Mouse (Mus musculus) adrenal gland, adult (tissue): Measurements from ENCODE around the gene Nes.

Experiments used
- DNase-seq, 2 experiments: peaks; one replicate each; pipeline ENCODE4 v3.0.0; 2022 to 2023; ENCODE audit warnings: low spot score in 1 of 2; ENCODE audit not compliant: inconsistent age in 2 of 2

The Nes gene

DNA sequence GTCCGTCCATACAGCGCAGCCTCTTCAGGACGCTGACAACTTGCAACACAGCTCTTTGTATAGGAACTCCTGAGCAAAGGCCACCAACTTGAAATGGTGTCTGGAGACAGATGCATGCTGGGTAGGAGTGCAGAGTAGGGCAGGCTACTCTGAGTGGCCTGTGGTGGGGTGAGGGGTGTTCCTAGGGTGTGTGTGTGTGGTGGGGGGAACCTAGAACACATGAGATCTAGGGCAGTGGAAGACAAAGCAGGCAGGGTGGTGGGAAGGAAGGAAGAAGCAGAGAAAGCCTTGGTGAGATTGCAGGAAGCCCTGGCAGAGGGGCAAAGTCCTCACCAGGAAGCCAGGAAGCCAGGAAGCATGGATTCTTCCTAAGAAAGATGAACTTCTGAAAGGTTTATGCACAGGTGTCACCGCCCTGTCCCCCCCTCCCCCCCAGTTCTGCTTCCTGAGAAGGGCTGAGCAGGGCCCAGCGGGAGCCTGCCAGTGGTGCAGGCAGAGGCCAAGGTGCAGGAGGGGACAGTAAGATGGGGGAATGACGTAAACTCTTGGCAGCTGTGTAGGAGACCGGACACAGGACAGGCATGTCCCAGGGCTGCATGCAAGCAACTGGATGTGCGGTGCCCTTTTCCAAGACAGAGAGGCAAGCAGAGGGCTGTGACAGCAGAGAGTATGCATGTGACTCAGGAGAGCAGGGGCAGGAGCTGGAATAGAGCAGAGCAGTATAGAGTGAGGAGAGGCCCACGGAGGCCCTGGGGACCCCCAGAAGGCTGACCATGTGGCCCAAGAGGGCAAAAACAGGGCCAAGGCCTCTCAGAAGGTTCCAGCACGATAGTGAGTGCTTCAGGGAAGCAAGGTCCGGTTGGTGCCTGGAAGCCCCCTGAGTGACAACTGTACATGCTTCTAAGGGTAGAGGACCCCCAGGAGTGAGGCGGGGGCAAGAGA, 11.3 kb downstream of the Nes start:
- peak; percentile 81 to 87 for DNase-seq

DNA sequence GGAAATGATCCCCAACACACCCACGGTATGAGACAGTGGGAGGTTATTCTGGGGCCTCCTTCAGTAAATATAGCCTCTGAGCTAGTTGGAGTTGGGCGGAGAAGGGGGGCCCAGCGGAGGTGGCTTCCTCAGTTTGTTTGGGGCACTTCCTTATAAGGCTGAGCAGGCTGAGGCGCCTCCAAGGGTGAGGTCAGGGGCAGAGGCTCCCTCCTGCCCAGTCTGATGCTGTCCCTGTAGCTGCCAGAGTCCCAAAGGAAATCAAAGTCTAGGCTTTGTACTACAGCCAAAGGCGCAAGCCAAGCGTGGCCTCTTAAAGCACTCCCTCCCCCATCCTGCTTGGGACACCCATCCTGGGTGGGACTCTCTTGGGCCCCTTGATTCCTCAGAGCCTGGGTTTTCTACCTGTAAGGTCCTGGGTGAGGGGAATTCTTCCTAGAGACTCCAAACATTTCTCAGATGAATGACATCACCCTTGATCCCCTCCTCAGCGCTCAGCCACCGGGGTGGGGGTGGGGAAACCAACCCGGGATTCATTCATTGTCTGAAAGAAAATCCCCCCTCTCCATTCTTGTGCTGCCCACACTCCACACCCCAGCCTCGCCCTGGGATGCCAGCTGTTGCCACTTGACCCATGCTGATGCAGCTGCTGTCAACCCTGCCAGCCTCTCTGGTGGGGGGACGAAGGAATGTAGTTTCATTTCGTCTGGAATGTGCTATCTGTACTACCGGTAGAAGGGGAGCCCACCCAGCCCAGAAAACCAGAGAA, 12.1 kb downstream of the Nes start:
- peak; percentile 66 to 75 for DNase-seq

DNA sequence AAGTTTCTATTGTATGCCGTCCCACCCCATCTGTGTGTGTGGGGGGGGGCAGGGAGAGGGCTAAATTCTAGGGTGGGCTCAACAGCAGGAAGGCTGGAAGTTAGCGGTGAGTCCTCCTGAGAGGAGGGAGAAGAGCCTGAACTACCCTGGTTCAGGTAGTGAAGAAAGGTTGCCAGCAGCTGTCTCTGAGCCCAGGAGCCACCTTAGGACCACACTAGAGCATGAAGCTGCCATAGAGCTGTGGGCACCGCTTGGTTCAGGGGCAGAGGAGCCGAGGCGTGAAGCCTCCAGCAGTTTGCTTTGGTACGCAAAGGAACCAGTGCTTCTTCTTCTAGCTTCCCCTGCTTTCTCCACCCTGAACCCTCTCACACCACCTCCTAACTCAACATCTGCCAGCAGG, 12.7 kb downstream of the Nes start:
- DNase-seq: no peak

DNA sequence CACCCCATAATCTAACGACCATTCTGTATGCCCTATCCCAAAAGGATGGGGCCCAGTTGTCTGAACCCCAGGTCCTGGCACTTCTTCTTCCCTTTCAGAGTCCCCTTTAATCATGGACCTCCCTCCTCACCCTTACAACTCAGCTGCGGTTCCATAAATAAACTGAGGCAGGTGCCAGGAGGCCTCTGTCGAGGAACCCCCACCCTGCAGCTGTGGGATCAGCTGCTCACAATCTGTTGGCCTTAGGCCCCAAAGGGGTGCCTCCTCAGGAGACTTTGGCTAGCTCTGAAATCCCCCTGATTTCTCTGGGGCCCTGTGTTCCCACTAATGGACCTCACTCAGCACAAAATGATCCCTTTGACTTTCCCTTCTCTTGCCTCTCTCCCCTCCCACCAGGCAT, 13.2 kb downstream of the Nes start:
- no peak for DNase-seq

DNA sequence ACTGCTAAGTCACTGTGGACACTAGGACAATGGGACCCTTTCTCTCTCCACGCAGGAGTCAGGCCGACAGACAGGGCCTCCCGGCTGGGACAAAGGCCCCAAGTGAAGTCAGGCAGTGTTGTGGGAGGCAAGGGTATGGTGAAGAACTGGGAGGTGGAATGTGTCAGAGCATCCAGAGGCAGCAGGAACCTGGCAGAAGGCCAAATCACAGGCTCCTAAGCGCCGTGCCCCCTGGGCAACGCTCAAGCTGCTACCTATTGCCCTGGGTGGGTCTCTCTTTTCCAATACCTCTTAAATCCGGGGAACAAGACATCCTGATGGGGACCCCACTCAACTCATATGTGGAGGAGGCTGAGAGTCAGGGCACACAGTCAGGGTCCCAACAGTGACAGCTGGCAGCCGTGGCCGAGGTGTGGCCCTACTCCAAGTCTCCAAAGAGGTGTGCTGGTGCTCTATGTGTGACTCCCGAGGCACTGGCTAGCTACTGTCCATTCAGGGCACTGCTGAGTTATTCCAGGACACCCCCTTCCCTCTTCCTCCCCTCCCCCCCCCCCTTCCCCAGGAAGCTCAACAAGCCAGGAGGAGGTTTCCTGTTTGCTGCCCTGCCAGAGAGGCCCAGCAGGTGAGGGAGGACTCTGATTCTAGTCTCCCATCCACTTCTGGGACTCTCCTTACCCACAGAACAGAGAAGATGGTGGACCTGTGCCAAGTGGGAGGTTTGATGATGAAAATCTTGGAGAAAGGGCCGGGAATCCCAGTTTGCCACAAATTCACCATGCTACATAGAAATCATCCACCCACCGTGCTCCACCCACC, 14.8 kb downstream of the Nes start:
- DNase-seq: peak; percentile 41 to 58

DNA sequence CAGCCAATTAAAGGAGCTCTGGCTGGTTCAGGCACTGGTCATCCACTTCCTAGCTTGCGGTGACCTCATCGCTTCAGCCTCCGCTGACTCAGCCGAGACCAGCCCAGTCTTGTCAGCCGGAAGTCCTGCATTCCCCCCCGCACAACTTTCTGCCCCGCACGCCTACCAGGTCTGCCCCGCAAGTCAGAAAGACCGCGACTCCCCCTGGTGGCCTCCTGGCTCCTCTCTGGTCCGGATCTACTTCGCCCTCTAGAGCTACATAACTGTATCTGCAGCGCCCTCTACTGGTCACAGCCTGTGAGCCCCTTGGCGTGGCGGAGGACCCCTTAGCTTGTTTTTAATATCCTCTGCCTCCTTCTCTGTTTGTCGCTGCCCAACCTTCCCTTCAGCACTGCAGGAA, 16.0 kb downstream of the Nes start:
- DNase-seq: peak; percentile 95 to 98

DNA sequence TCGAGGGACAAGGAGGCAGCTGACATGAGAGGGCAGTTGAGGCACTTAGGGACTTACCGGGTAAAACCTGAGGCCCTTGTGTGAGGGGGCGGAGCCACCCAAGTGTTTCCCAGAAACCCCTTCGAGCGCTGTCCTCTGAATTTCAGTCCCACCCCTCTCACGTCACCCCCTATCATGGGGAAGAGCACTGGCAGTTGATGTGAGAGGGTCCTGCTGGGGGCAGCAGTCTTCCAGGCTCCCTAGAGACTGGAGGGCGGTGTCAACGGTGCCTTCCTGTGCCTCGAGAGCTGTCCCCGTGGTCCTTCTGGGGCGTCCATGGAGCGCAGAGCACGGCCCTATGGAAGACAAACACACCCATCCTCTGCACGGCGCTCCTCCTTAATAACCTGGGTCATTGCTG, 16.8 kb downstream of the Nes start:
- no peak for DNase-seq

DNA sequence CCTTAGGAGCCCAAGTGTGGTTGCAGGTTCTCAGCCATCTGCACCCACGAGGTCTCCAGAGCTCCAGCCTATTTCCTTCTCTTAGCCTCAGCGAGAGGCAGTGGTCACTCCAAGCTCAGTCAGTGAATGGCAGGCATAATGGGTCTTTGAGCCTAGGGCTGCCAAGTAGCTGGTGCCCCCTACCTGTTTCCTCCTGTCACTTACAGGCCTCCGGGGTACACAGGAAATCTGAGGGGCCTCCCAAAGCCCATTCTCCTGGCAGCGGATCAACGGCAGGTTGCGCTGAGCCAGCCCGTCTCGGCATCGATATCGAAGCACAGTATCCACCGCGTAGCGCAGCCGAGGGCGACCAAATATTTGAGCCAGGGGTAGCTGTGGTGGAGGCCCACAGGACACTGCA, 17.2 kb downstream of the Nes start:
- DNase-seq: no peak

DNA sequence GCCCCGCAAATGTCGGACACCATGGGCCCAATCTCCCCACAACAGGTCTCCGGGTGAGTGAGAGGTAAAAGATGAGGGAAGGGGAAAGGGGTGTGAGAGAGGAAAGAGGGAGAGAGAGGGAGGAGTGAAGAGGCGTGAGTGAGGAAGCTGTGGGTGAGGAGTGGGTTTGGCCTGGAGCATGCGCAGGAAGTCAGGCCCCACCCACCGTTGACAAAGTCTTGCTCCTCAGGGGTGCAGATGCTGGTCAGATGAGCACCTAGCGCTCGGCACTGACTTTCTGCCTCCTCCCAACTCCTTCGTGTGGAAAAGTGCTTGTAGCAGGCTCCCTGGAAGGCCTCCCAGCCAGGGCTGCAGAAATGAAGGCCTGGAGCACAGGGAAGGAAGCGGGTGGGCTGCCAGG, 19.1 kb downstream of the Nes start:
- DNase-seq: no peak

DNA sequence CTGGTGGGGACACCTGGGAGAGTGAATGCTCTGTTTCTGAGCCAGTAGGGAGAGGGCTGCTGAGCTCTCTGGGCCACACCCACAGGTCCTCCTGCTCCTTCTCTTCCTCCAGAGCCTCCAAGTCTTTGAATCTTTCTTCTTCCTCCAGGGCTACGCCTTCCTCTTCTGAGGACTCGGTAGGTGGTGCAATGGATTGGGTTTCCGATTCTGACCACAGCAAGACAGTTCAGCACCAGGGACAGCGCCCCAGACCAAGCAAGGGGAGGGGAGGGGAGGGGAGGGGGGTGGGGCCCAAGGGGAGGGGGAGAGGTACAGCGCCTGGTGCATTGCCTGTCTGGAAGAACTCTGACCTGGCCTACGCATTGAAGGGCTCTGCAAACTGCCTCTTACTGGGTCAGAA, 22.6 kb downstream of the Nes start:
- DNase-seq: no peak

DNA sequence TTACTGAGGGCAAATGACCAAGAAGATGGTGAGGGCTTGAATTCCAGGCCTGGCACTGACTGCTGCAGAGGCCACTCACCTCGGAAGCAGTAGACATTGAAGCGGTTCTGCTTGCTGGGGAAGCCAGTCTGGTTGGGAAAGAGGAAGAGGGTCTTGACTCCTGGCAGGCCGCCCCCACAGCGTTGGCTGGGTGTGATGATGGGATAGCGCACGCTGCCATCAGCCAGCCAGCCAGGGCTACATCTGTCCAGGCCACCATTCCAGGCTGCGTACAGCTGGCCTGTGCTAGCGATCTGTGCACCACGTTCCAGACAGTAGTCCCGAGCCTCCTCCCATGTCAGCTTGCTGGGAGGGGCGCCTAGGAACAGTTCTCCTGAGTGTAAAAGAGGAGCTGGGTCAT, 24.5 kb downstream of the Nes start:
- DNase-seq: no peak

DNA sequence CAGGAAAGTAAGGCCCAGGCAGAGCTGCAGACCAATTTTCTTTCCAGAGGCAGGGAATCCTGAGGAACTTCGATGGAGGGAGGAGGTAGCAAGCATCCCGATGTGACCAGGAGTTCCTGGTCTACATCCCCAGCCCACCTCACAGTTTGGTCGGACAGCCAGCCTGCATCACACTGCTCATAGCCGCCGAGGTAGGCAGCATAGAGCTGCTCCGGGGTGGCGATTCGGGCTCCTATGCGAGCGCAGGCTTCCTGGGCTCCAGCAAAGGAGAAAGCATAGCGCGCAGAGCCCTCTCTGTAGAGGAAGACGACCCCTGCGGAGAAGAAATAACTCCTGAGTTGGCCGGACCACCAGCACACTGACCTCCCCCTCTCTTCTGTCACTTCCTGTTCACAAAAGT, 25.5 kb downstream of the Nes start:
- DNase-seq: no peak

DNA sequence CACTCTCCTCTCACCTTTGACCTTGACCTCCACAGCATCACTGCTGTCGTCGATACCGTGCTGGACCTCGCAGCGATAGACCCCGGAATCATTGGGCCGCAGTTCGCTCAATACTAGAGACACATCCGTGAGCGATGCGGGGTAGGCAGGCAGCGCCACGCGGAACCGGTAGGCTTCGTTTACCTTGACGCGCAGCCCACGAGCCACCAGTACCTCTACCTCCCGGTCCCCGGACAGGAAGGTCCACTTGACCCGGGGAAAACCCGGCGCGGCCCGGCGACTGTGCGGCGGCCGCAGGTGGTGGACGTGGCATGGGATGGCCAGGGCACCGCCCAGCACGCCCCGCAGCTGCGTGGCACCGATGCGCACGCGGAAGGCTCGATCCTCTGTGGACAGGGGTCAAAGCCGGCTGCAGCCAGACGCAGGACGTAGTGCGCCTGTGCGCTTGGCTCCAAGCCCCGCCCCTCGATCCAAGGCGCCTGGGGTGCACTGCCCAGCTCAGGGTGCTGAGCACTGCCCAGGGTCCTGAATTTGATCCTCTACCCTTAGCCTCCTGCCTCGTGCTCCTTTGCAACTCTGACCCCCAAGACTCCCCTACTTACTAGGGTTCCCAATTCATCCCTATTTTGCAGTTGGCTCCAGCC, 26.2 kb downstream of the Nes start:
- peak; percentile 44 to 65 for DNase-seq

DNA sequence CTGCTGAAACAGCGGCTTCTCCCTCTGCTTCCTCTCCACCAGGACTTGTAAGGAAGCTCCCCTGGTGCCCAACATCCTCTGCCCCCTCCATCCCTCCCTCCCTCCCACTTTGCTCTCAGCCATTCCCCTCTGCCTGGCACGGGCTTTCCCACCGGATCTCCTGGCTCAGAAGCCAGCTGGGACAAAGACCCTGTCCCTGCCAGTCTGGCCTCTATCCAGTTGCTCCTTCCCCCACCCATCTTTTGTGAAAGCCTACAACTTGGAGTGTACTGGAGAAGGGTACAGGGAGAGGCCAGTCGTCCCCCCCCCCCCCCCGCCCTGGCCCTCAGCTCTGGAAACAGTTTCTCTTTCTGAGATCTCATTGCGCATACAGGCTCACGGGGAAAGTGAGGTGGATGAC, 27.9 kb downstream of the Nes start:
- DNase-seq: no peak

DNA sequence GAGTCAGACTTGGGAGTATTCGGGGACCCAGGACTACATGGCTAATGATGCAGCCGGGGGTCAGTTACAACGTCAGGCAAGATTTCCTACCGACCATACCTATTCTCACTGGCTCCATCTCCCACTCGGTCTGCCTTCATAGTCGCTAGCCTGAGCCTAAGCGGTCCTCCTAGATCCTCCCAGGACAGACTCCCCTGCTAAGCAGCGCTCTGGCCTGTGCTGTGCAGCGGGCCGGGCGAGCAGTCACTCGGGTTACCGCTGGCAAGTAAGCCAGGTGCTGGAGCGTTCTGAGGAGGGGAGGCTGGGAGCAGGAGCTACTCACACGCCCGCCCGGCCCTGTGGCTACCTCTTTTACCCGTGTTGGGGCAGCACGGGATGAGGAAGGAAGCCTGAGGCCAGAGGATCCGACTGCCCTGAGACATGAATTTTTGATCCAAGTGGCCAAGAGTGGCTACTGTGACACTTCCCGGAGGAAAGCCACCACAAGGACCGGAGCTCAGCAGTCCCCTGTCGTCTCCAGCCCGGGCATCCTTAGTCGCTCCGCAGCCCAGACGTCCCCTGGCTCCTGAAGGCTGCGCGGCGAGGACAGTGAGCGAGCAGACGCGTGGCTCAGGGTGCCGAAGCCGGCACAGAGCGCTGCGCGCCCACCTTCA, 28.5 kb downstream of the Nes start:
- DNase-seq: peak in 1 of 2 experiments; percentile 76

DNA sequence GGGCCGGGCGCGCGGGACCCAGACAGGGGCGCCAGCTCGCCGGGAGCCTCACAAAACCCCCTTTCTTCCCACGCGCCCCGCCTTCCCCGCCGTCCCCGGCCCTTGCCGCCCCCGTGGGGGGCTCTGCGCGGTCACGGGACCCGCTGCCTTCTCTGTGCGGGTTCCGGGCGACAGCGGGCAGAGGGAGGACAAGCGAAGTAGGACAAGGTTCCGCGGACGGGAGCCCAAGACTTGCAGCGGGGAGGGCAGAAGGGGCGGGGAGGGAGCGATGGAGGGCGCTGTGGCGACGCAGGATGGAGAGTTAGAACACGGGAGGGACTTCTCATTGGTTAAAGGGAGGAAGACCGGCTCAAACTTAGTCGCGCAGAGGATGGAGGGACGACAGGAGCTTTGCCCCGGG, 29.3 kb downstream of the Nes start, which contains the start of gene Bcan:
TSS of gene Bcan (minus strand) at position 50 of the 400 bp plus-strand sequence.
- peak; percentile 77 to 91 for DNase-seq

DNA sequence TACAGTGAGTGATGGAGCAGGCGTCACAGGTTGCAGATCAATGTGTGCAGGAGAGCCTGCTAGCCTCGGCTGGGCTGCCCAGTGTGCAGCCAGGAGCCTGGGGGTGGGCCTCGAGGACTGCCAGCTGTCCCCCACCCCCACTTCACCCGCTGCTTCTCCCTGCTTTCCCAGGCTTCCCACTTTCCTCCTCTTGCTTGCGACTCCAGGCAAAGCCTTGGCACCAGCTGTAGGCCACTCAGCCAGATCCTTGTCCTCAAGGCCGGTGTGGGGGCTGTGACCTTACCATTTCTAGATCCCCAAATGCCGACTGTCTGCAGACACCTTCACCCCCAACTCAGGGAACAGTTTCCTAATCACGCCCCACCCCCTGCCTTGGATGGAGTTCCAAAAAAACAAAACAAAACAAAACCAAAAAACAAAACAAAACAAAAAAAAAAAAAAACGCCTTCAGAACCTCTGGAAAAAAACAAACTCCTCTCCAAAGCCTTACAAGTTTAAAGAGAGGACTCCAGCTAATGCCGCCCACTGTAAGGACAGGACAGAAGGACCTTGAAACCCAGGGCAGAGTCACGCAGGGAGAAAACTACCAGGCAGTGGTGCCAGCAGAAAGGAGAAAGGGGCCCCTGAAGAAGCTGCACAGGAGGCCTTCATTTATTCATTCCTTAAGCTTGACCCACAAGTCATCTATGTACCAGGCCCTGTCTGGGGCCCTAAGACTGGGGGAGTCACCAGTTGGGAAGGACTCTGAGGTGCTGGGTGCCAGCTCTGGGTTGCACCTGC, 30.1 kb downstream of the Nes start:
- DNase-seq: peak; percentile 78 to 92

DNA sequence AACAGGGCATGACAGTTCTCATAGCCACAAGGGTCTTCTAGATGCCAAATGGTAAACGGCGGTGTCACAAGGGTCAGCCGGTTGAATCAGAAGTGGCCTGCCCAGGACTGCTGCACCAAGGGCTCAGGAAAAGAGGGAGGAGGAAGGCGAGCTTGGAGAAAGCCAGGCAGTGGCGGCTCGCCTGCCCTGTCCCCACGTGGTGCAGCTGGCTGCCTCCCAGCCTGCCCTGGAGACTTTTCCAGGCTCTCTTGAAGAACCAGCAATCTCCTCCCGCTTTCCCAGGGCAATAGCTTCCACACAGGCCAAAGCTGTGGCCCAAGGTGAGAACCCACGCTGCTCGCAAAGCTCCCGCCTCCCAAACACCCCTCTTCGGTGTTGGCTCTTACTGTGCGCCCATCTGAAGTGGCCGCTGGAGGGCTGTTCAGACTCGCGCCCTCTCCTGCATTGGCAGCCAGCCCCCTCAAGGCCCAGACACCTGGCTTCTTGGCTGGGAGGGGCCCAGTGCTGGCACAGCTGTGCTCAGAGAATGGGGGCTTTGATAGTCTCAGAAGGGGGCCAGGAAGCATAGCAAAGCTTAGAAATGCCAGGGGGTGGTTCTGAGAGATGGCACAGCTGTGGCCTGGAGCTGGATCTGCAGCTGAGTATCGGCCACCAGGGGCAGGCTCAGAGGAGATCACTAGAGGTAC, 31.6 kb downstream of the Nes start:
- peak; percentile 56 to 75 for DNase-seq
